Mouse (Mus musculus) heart, embryonic 10.5 days (tissue): ENCODE measurements at regions not wholly inside any gene's neighbourhood (a gene's known extent, or its start where the extent isn't known, plus 50 kb on each side); places are given as distances from the start of the nearest gene placed in this dataset.

ENCODE experiments used
- DNase-seq: peaks from one replicate; pipeline ENCODE4 v3.0.0-alpha.2; 2017; ENCODE audit warnings: low spot score
- H3K27ac ChIP-seq: fragments of 300-500 bp; sonication (generic); 2 replicates; pipeline ENCODE4 v1.5.1; 2016; ENCODE audit warnings: mild to moderate bottlenecking
- H3K27me3 ChIP-seq: fragments of 300-500 bp; sonication (generic); 2 replicates; pipeline ENCODE4 v1.6.1; 2016; ENCODE audit warnings: mild to moderate bottlenecking; ENCODE audit not compliant: poor library complexity, insufficient read depth, severe bottlenecking
- H3K36me3 ChIP-seq: fragments of 300-500 bp; sonication (generic); 2 replicates; pipeline ENCODE4 v1.6.1; 2016; ENCODE audit warnings: mild to moderate bottlenecking, moderate library complexity
- H3K4me1 ChIP-seq: fragments of 300-500 bp; sonication (generic); 2 replicates; pipeline ENCODE4 v1.6.1; 2016; ENCODE audit warnings: mild to moderate bottlenecking
- H3K4me3 ChIP-seq: fragments of 300-500 bp; sonication (generic); 2 replicates; pipeline ENCODE4 v1.5.1; 2016; ENCODE audit warnings: mild to moderate bottlenecking, moderate library complexity
- H3K9me3 ChIP-seq: fragments of 300-500 bp; sonication (generic); 2 replicates; pipeline ENCODE4 v1.6.1; 2016; ENCODE audit warnings: mild to moderate bottlenecking, moderate library complexity
- WGBS: fragments of 180-500 bp; shearing (Covaris S2); methylation state at CpG from one replicate; pipeline ENCODE4 v1.1.7; 2016; 5-methylcytosine and 5-hydroxymethylcytosine counted together

DNA sequence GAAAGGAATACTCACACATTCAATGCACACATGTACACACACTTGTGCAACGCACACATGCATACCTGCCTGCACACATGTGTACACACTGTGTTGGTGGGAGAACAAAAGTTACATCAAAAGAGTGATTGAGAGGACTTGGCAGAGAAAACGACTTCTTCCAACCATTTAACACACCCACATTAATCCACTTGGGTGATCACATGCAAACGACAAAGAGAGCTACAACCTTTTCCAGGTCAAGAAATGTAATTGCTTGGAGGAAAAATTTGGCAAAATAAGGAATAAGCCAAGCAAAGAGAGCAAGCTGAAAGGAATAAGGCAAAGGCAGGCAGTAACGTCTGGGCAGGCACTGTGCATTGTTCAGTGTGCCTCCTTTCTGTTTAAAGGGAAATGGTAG is 67.3 kb downstream of the C1d start:
- Histone ChIP-seq H3K4me3 (no peak overlapping the region), H3K27me3 (no peaks in the 10 kb centered on the region), H3K36me3 (no peaks in the 10 kb centered on the region), H3K4me1 (no peaks in the 10 kb centered on the region), H3K27ac (no peak overlapping the region), H3K9me3 (no peaks in the 10 kb centered on the region)
- DNase-seq = no peak
- WGBS = 69% methylated on average over 4 of the region's 4 CpGs

GRCm38 (mm10) chr11:17325731-17326646 is 68.6 kb downstream of the C1d start:
- no peaks in the 10 kb centered on the region for H3K9me3 ChIP-seq
- H3K4me1 ChIP-seq = no peaks in the 10 kb centered on the region
- H3K27me3 ChIP-seq = no peaks in the 10 kb centered on the region
- no peak overlapping the region for H3K27ac ChIP-seq
- no peaks in the 10 kb centered on the region for H3K36me3 ChIP-seq
- no peak overlapping the region for H3K4me3 ChIP-seq
- DNase-seq = no peak
- WGBS = 75% methylated on average over 10 of the region's 10 CpGs

DNA sequence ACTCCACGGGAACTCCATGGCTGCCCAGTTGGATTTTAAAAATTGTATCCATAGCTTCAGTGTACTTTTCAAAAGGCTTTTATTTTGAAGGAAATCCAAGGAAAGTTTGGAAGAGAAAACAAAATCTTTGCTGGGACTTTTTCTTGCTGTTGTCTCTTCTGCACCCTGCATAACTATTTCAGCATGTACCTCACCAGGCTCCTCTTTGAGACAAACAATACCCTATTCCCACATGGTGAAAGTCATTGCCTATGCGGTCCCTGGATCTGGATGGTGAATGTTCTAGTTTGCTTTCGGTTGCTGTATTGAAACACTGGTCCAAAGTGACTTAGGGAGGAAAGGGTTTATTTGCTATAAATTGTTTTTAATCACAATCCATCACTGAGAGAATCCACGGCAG is 69.3 kb downstream of the C1d start:
- Histone ChIP-seq H3K27ac (no peak overlapping the region), H3K36me3 (no peaks in the 10 kb centered on the region), H3K4me1 (no peaks in the 10 kb centered on the region), H3K4me3 (no peak overlapping the region), H3K27me3 (no peaks in the 10 kb centered on the region), H3K9me3 (no peaks in the 10 kb centered on the region)
- DNase-seq = no peak
- 75% methylated on average over 4 of the region's 4 CpGs for WGBS

GRCm38 (mm10) chr11:17351476-17351875 is 94.1 kb downstream of the C1d start:
- no peaks in the 10 kb centered on the region for H3K36me3 ChIP-seq
- 94% methylated on average over 1 of the region's 1 CpGs for WGBS
- H3K4me1 ChIP-seq = no peaks in the 10 kb centered on the region
- no peaks in the 10 kb centered on the region for H3K9me3 ChIP-seq
- no peak for DNase-seq
- H3K27me3 ChIP-seq = no peaks in the 10 kb centered on the region
- no peak overlapping the region for H3K27ac ChIP-seq
- no peak overlapping the region for H3K4me3 ChIP-seq

- H3K4me1 ChIP-seq = no peaks in the 10 kb centered on the region
- H3K36me3 ChIP-seq = no peaks in the 10 kb centered on the region
- H3K9me3 ChIP-seq = no peaks in the 10 kb centered on the region
- H3K27me3 ChIP-seq = no peaks in the 10 kb centered on the region
- WGBS = 70% methylated on average over 17 of the region's 17 CpGs
- no peak for DNase-seq
- no peak overlapping the region for H3K4me3 ChIP-seq
- H3K27ac ChIP-seq = no peak overlapping the region
Observed at GRCm38 (mm10) chr11:17352148-17353130, 95.1 kb downstream of the C1d start.

DNA sequence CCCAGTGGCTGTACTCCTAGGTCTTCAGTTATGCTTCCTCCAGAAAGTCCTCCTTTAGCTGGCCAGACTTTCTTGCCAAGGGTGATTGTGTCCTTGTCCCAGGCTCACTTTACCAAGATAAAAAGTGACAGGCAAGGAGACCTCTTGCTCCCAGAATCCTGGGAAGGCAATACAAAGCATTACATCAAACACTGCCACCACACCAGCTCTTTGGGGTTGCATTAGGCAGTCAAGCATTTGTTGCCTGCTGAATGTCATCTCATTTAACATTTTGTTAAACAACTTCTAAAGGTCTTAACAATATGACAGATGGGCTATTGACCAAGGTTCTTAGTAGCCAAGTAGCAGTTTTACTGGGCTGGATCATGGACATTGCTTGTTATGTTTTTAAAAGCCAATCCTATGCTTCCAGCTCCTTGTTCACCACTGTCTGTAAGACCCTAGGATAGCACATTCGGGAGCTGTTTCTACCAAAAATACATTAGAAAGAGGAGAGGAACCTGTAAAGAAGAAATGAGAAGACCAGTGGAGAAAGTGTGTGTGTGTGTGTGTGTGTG is 102.4 kb downstream of the C1d start:
- no peaks in the 10 kb centered on the region for H3K4me1 ChIP-seq
- DNase-seq = no peak
- H3K4me3 ChIP-seq = no peak overlapping the region
- 68% methylated on average over 1 of the region's 1 CpGs for WGBS
- no peaks in the 10 kb centered on the region for H3K36me3 ChIP-seq
- H3K9me3 ChIP-seq = no peaks in the 10 kb centered on the region
- H3K27me3 ChIP-seq = no peaks in the 10 kb centered on the region
- H3K27ac ChIP-seq = no peak overlapping the region

DNA sequence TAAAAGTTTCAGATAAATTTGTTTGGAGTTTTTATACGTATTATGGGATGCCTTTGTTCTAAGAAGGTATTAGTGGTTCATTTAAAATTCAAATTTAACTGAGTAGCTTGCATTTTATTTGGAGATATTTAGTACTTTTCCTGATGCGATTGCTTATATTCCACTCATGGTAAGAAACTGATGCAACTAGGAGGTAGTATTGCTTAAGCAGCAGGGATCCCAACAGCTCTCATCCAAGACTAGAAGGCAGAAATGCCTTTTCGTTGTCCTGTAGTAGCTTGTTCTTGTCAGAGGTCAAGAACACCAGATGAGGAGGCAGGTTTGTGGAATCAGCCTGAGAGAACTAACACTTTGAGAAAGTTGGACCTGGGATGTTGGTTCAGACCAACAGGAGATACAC is 120.5 kb downstream of the C1d start:
- no peaks in the 10 kb centered on the region for H3K4me1 ChIP-seq
- H3K27me3 ChIP-seq = no peaks in the 10 kb centered on the region
- 73% methylated on average over 3 of the region's 3 CpGs for WGBS
- no peak overlapping the region for H3K27ac ChIP-seq
- H3K9me3 ChIP-seq = no peaks in the 10 kb centered on the region
- no peak for DNase-seq
- H3K36me3 ChIP-seq = no peaks in the 10 kb centered on the region
- no peak overlapping the region for H3K4me3 ChIP-seq

DNA sequence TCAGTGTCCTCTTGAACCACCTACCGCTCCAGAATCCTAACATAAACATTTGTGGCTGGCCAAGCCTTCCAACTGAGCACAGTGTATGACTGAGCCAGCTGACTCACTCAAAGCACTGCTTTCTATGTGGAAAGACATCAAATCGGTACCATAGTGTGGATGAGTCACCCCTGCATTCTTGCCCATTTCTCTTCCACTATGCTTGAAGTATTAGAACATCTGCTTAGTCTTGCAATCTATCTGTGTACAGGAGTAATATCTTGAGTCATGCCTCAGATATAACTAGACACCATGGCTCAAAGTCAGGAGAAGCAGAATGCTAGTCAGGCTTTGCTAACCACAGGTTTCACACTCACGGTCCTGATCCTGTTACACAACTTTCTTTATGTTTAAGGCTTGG is 129.4 kb downstream of the C1d start:
- WGBS = 75% methylated on average over 3 of the region's 3 CpGs
- Histone ChIP-seq H3K27ac (no peak overlapping the region), H3K27me3 (no peaks in the 10 kb centered on the region), H3K36me3 (no peaks in the 10 kb centered on the region), H3K4me1 (no peaks in the 10 kb centered on the region), H3K4me3 (no peak overlapping the region), H3K9me3 (no peaks in the 10 kb centered on the region)
- DNase-seq = no peak

- Histone ChIP-seq H3K36me3 (no peaks in the 10 kb centered on the region), H3K9me3 (no peaks in the 10 kb centered on the region), H3K27me3 (no peaks in the 10 kb centered on the region), H3K4me3 (no peak overlapping the region), H3K27ac (no peak overlapping the region), H3K4me1 (no peaks in the 10 kb centered on the region)
- 66% methylated on average over 6 of the region's 6 CpGs for WGBS
- no peak for DNase-seq
Observed at GRCm38 (mm10) chr11:17393832-17394231, 136.5 kb downstream of the C1d start.

GRCm38 (mm10) chr11:17414531-17414930 is 157.2 kb downstream of the C1d start:
- no peak for DNase-seq
- no peaks in the 10 kb centered on the region for H3K36me3 ChIP-seq
- no peak overlapping the region for H3K4me3 ChIP-seq
- no peaks in the 10 kb centered on the region for H3K27me3 ChIP-seq
- WGBS = 31% methylated on average over 1 of the region's 1 CpGs
- H3K9me3 ChIP-seq = no peaks in the 10 kb centered on the region
- H3K27ac ChIP-seq = no peak overlapping the region
- no peaks in the 10 kb centered on the region for H3K4me1 ChIP-seq

- no peaks in the 10 kb centered on the region for H3K36me3 ChIP-seq
- H3K4me1 ChIP-seq = no peaks in the 10 kb centered on the region
- no peaks in the 10 kb centered on the region for H3K9me3 ChIP-seq
- H3K27me3 ChIP-seq = no peaks in the 10 kb centered on the region
- no peak for DNase-seq
- 61% methylated on average over 1 of the region's 1 CpGs for WGBS
- no peak overlapping the region for H3K4me3 ChIP-seq
- no peak overlapping the region for H3K27ac ChIP-seq
Observed at GRCm38 (mm10) chr11:17415144-17415543, 157.8 kb downstream of the C1d start.

GRCm38 (mm10) chr11:17417656-17418289 is 160.4 kb downstream of the C1d start:
- Histone ChIP-seq H3K4me1 (no peaks in the 10 kb centered on the region), H3K4me3 (no peak overlapping the region), H3K36me3 (no peaks in the 10 kb centered on the region), H3K27ac (no peak overlapping the region), H3K27me3 (no peaks in the 10 kb centered on the region), H3K9me3 (0 out of 2 replicates have a peak, but pooled peaks cover 3% of the 10 kb centered on the region)
- no peak for DNase-seq
- 74% methylated on average over 4 of the region's 4 CpGs for WGBS
